In the genomic region with DNA sequence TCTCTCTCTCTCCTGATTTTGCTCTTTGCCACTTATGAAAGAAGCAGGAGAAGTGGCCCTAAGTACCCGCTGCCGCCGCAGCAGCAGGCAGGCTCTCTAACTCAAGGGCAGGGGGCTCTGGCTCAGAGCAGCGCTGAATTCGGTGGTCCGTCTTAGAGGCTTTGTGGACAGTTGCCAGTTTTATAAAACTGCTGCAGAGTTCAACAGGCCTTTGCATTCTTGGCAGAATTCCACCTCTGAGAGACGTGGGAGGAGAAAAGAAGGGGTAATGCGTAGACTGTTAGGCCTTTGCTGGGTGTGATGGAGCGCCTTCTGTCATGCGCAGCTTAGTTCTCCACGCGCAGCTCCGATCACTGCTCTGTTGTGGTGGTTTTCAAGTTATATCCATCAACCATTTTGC, we compare ENCODE assay signal across 9 mouse cellular contexts.
DNase-seq lines count a peak whose midpoint lies in the region; ATAC-seq and TF ChIP-seq lines count a peak whose summit lies in the region.
"Had no signal": no experiment of that assay in that cellular context is flagged by ENCODE, and none has a peak within 500 bp of the region (broad histone marks: within the 10 kb centered on the region; RNA-seq: fewer than 3 reads in every experiment).

No protein-coding gene starts in this region.

- no peaks in the 10 kb centered on the region for H3K27me3 ChIP-seq in forebrain, postnatal 0 days (ENCODE audit: insufficient read depth, low read length)
- no peaks in the 10 kb centered on the region for H3K27me3 ChIP-seq in hindbrain, postnatal 0 days (ENCODE audit: insufficient read depth, low read length)
- no peaks in the 10 kb centered on the region for H3K27me3 ChIP-seq in stomach, postnatal 0 days (ENCODE audit: control insufficient read depth, insufficient read depth, low read length)

- TF ChIP-seq EP300 in stomach, postnatal 0 days (optimal IDR thresholded peaks at IDR 0.05), result no peak

- DNase-seq in embryo, embryonic 10.5 days (ENCODE audit: low spot score), result peak; percentile 44
- DNase-seq in embryo, embryonic 9.5 days (ENCODE audit: extremely low spot score), result no peak
- DNase-seq in Muller cell, postnatal 12 days (ENCODE audit: inconsistent ontology term), result peak; percentile 59
- DNase-seq in forebrain, postnatal 0 days, result peak; percentile 72
- peak; percentile 86 for DNase-seq in hindbrain, postnatal 0 days (ENCODE audit: low spot score)
- peak; percentile 21 for DNase-seq in lung, postnatal 14 days
- peak; percentile 20 for DNase-seq in stomach, postnatal 0 days (ENCODE audit: low spot score)
- DNase-seq in spleen, adult 18-20 months, result no peak

- peak overlapping the region; percentile 26 for H3K4me3 ChIP-seq in forebrain, postnatal 0 days (ENCODE audit: low read depth, low read length)
- peak overlapping the region; percentile 18 for H3K4me3 ChIP-seq in hindbrain, postnatal 0 days (ENCODE audit: low read length)
- H3K4me3 ChIP-seq in stomach, postnatal 0 days (ENCODE audit: low read depth, low read length), result 0 out of 2 replicates have a peak overlapping the region, but pooled peaks have one; percentile 6

- peak overlapping the region; percentile 39 for H3K4me2 ChIP-seq in forebrain, postnatal 0 days (ENCODE audit: low read depth)
- peak overlapping the region; percentile 48 for H3K4me2 ChIP-seq in hindbrain, postnatal 0 days (ENCODE audit: low read depth, low read length)
- H3K4me2 ChIP-seq in stomach, postnatal 0 days (replicated peaks; ENCODE audit: low read depth), result peak overlapping the region; percentile 29; the same call in 1 of the 2 replicates

- no peak for TF ChIP-seq CTCF in forebrain, postnatal 0 days (IDR thresholded peaks at IDR 0.05; ENCODE audit: low read depth)
- no peak for TF ChIP-seq CTCF in hindbrain, postnatal 0 days (IDR thresholded peaks at IDR 0.05; ENCODE audit: low read depth)
- TF ChIP-seq CTCF in stomach, postnatal 0 days (IDR thresholded peaks at IDR 0.05; ENCODE audit: low read depth), result no peak

- no peak overlapping the region for H3K9ac ChIP-seq in forebrain, postnatal 0 days
- H3K9ac ChIP-seq in hindbrain, postnatal 0 days (replicated peaks; ENCODE audit: low read length), result 0 out of 2 replicates have a peak overlapping the region, but pooled peaks have one; percentile 13
- no peak overlapping the region for H3K9ac ChIP-seq in stomach, postnatal 0 days (ENCODE audit: low read length)
- H3K9ac ChIP-seq: liver, embryonic 14.5 days had no signal

- peak; percentile 94 for ATAC-seq in forebrain, postnatal 0 days
- ATAC-seq in hindbrain, postnatal 0 days, result peak; percentile 87
- peak; percentile 80; the same call in 1 of the 2 replicates for ATAC-seq in stomach, postnatal 0 days (ENCODE audit: low FRiP score, low TSS enrichment)

- H3K27ac ChIP-seq in forebrain, postnatal 0 days (ENCODE audit: low read depth, low read length), result no peak overlapping the region
- H3K27ac ChIP-seq in hindbrain, postnatal 0 days, result no peak overlapping the region
- H3K27ac ChIP-seq in stomach, postnatal 0 days (replicated peaks), result no peak overlapping the region
- H3K27ac ChIP-seq: liver, embryonic 14.5 days had no signal

- H3K36me3 ChIP-seq in forebrain, postnatal 0 days (ENCODE audit: insufficient read depth), result no peaks in the 10 kb centered on the region
- H3K36me3 ChIP-seq in hindbrain, postnatal 0 days (ENCODE audit: insufficient read depth, low read length), result no peaks in the 10 kb centered on the region
- no peaks in the 10 kb centered on the region for H3K36me3 ChIP-seq in stomach, postnatal 0 days (ENCODE audit: control insufficient read depth, insufficient read depth, low read length)

- 8% methylated on average over 13 of the region's 13 CpGs for WGBS in forebrain, postnatal 0 days
- WGBS in hindbrain, postnatal 0 days, result 22% methylated on average over 13 of the region's 13 CpGs
- 28% methylated on average over 13 of the region's 13 CpGs for WGBS in stomach, postnatal 0 days

- no peaks in the 10 kb centered on the region for H3K9me3 ChIP-seq in forebrain, postnatal 0 days (ENCODE audit: low read length)
- no peaks in the 10 kb centered on the region for H3K9me3 ChIP-seq in hindbrain, postnatal 0 days (ENCODE audit: low read length)
- H3K9me3 ChIP-seq in stomach, postnatal 0 days (ENCODE audit: control insufficient read depth, low read length), result no peaks in the 10 kb centered on the region

- no peaks in the 10 kb centered on the region for H3K4me1 ChIP-seq in forebrain, postnatal 0 days (ENCODE audit: insufficient read depth)
- H3K4me1 ChIP-seq in hindbrain, postnatal 0 days (ENCODE audit: insufficient read depth, low read length), result no peaks in the 10 kb centered on the region
- H3K4me1 ChIP-seq in stomach, postnatal 0 days (replicated peaks; ENCODE audit: control insufficient read depth, insufficient read depth), result no peaks in the 10 kb centered on the region

Comparison
In these comparisons a context has a peak if more than half of its experiments do, and no peak if none do; other contexts are left out.
1. DNase-seq: peak in embryo, embryonic 10.5 days (single experiment), Muller cell, postnatal 12 days (single experiment), forebrain, postnatal 0 days (single experiment), hindbrain, postnatal 0 days (single experiment), lung, postnatal 14 days (single experiment) and stomach, postnatal 0 days (single experiment); none in embryo, embryonic 9.5 days (single experiment) and spleen, adult 18-20 months (0 of 2).
2. Peak in every context shown above with its lines, with median percentiles within 50 percentile points of each other: ATAC-seq, H3K4me2 ChIP-seq and H3K4me3 ChIP-seq.